Mouse (Mus musculus) cerebellum, adult 2 months (tissue): ENCODE measurements around the gene Cfap61.

Experiments
- CTCF ChIP-seq: fragments of 200-500 bp; IDR thresholded peaks from 2 replicates; pipeline ENCODE4 v1.5.1; 2011; ENCODE audit warnings: low read depth, mild to moderate bottlenecking, control low read depth, low read length, moderate library complexity, borderline replicate concordance; ENCODE audit not compliant: insufficient read depth
- POLR2A ChIP-seq: fragments of 200-500 bp; IDR thresholded peaks from 2 replicates; pipeline ENCODE4 v1.6.1; 2011; ENCODE audit warnings: low read length, control low read depth, borderline replicate concordance; ENCODE audit not compliant: insufficient read depth

DNA sequence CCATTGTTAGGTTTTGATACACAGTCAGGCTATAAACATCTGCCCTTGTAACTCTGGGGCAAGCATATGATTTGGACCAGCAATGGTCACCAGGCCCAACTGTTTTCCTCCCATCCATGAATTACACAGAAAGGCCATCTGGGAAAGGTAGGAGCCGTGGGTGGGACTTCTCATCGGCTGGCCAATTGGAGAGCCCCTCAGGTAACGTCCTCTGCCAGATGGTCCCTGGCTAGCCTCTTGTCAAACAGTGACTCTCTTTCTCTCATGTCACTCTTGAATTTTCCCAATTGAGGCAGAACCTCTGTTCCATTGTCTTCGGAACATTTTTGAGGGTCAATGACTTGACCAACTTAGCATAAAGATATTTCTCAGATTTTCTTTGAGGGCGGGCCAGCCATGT, 213.2 kb downstream of the Cfap61 start:
- no peak for TF ChIP-seq CTCF
- no peak for TF ChIP-seq POLR2A
